Mouse (Mus musculus) MN1 (cell line): ENCODE data around the gene Optc.

Experiments used
- DNase-seq: peaks from one replicate; pipeline ENCODE4 v3.0.0-alpha.2; 2016; ENCODE audit warnings: low spot score

Gene Optc

DNA sequence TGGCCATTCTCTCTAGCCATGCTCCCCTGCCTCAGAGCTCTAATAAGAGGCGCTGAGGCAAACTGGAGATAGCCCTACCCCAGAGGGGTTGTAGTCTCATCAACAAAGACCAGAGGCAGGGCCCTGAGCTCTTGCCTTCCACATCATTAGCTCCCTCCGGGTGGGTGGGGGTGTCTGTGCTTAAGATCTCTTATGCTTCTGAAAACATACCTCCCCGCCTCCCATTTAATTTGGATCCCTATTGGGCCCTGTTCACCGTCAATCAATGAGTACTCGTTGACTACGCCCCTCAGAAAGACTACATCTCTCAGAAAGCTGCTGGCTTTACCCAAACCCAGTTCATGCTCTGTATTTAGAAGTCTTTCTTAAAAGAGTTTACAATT, 10.3 kb upstream of the Optc start:
- no peak for DNase-seq

DNA sequence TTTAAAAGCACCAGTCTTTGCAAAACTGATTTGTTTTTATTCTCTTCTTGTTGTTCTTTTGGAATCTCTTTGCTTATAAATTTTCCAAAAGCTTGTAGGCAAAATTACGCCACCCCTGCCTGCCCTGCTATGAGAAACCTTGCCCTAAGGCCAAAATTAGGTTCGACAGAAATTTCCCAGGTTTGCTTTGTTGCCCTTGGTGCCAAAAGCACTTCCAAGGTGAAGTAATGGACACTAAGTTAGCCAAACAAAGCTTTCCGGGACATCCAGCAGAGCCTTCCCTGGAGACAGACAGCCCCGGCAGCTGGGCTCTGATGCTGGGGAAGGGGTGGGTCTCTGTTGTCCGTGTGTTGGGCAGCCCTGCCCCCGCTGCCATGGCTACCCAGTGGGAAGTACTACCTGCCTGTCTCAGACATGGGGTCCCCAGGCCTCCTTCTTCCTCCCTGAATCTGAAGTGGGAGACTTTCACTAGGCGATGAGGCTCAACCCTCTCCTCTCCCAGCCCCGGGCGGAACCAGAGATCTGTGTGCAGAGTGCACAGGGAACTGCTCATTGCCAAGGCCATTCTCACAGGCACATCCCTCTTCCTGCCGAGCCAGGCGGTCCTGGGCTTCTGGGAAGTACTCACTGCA, 9.8 kb upstream of the Optc start:
- no peak for DNase-seq

DNA sequence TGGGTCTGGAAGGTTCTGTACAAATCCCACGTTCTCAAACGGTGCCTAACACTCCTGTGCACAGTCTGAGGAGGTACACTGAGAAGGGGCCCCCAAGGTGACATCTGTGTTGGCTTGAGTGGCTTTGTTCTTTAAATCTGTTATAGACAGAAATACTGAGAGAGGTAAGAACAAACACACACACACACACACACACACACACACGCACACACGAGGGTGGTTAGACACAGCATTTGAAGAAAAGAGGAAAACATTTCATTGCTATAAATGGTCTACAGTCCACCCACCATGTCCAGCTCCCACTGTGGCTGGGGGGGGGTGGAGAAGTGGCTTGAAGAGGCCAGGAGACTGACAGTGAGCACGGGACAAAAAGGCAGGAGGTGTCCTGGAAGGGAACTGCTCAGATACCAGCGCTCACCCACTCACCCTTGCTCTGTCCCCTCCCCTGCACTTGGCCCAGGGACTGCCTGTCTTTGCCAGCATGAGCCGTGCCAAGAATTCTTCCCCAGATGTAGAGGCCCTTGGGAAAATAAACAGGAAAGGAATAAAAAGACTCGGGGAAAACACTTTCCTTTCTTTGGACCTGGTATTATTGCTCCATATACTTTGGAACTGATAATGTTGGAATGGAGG, 8.0 kb upstream of the Optc start:
- peak; percentile 70 for DNase-seq

DNA sequence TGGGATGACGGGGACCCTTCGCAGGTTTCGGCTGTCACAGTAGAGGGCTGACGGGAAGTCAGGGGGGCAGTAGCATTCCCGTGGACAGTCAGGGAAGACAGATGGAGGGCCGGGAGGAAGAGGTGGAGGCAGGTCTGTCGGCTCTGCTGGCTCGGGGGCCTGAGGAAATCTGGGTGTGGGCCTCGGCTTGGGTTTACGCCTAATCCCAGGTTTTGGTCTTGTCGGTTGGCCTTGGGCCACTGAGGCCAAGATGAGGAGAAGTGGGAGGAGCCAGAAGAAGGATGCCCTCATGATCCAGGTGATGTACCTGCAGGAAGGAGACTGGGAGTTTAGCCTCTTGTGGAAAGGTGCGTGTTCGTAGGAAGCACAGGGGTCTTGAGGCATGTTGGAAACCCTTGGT, 7.3 kb upstream of the Optc start:
- DNase-seq = no peak

DNA sequence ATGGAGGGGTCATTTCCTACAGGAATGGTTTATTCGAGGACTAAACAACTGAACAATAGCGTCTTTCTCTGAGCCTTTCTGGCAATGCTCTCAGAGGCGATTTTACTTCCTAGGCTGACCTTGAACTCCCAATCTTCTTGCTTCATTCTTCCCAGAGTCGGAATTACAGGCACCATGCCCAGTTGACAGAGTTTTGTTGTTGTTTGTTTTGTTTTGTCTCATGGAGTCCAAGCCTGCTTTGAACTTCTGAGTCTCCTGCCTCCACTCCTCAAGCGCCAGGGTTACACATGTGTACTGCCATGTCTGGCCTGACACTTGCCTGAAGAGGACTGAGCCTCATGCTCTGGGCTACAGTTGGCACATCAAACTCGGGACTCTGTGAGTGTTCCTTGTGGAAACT, 5.2 kb upstream of the Optc start:
- DNase-seq = no peak

DNA sequence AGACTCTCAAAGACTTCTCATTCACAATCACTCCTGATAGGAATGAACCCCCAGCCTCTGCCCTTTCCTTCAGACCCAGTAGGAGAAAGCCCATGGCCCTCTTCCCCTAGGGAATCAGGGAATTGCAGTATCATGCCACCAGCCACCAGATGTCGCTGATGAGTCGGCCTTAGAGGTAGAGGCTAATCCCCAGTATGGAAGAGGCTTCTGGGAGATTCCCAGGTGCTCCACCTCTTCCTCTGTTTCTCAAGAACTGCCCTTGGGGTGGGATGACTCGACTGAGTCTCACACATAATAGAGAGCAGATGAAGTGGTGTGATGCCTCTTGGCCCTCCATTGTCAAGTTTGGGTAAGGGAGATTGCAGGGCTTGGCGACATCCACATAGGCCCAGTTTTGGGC, 3.7 kb upstream of the Optc start:
- peak; percentile 82 for DNase-seq

DNA sequence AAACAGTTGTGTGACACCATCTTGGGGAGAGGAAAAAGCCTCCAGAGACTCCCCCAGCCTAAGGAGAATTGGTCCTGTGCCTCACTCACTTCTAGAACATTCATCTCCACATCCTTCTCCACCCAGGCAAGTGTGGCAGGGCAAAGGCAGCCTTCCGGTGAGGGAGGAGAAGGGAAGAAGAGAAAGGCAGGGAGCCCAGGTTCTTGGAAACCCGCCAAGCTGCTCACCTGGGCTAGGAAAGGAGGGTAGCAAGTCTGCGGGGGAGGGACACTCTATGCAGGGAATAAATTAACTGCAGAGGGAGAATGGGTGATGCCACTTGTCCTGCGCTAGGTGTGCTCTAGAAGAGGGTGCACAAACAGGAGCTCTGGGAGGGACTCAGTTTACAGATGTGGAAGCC, 3.2 kb upstream of the Optc start:
- DNase-seq = no peak

DNA sequence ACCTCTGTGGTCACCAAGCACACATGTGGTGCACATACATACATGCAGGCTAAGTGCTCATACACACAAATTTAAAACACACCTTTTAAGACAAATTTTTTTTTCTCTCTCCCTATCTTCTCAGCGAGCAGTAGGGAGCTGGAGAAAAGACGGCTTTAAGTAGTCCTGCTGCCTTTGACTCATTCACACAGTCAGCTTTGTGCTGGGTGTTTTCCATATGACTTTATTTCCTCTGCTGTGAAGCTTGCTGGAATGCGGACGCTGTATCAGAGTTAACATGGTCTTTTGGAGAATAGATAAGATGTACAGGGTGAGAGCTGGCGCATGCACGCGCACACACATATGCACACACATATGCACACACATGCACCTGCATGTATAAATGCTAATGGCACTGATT, 2.3 kb upstream of the Optc start:
- DNase-seq = no peak

DNA sequence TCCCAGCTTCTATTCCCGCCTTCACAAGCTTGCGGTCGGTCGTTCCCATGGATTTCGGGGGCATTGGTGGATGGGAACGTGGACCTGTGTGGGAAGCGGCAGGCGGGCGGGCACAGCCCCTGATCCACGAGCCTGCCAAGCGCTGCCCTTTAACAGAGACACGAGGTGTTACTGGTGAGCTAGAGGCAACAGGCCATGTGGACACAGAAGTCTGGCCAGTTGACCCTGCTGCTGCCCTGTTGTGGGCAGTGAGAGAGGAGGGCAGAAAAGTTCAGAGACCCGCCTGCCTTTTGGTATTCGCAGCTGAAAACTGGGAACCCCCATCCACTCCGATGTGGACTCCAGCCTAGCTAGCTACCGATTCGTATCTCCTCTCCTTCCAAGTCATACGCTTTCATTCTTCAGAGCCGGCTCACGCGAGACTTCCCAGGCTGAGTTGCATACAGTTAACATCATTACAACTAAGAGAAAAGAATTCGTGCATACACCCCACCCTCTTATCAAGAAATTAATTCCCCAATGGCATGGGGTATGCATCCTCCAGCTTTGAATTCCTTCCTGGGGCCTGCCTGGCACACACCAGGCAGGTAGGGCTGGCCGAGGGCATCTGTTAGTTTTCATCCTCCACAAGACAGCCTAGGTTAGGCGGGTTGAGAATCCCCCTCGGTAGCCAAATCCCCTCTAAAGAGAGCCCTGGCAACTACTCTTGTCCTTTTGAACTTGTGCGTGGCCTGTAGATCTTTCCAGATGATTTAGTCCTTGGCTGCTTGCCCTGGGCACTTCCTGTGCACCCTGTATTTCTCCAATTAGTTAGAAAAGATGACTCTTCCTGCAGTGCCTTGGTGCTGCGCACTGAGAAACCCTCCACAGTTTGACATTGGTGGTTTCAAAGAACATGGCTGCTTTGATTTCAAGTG, 1.1 kb upstream of the Optc start:
- peak; percentile 88 for DNase-seq

DNA sequence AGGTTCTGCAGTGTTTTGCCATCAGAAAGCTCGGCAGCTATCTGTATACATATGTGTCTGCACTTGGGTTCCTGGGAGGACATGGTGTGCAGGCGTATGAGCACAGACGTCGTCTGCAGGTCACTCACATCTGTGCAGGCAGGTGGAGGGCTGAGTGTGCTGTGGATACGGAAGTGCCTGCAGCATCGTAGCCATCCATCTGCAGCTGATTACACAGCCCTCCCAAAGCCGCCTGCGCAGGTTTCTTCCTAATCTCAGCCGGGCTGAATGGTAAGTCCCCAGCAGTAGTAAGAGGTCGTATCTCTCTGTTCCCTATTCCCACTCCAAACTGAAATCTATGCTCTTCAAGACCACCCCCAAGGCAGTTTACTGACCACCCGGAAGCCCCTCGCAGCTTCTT, 1.4 kb downstream of the Optc start:
- no peak for DNase-seq

DNA sequence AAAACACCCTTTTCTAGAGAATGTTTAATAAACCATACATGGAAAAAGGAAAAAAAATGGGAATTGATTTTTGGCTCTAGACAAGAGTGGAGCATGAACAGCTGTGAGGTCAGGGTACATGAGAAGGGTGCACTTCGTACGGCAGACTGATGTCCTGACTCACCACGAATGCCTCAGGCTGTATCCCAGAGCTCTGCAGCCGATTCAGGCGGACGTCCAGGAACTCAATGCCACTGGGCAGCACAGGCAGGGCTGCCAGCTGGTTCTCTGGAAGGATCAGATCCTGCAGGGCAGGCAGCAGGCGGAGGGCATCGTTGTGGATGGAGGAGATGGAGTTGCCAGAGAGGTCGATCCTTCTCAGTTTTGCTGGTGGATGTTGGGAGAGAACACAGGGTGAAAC, 7.0 kb downstream of the Optc start:
- no peak for DNase-seq

DNA sequence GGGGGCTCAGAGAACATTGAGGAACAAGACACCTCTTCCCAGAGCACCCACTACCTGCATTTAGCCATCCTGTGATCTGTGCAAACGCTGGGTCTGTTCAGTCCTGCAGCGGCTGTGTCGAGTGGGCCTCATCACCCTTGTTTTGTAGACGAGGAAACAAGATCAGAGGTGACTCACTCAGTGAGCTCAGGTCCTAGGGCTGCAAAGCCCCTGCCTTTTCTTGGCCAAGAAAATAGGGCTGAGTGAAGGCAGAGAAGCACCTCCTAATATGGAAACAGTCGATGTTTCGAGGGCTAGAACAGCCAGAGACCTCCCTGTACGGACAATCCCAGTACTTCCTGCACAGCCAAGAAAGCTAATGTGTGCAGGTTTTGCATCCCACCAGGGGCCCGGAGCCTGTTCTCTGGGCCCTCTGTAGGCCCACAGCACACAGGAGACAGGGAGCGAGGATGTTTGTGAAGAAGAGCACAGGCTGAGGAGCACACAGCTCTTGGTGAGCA, 8.7 kb downstream of the Optc start:
- DNase-seq = no peak

DNA sequence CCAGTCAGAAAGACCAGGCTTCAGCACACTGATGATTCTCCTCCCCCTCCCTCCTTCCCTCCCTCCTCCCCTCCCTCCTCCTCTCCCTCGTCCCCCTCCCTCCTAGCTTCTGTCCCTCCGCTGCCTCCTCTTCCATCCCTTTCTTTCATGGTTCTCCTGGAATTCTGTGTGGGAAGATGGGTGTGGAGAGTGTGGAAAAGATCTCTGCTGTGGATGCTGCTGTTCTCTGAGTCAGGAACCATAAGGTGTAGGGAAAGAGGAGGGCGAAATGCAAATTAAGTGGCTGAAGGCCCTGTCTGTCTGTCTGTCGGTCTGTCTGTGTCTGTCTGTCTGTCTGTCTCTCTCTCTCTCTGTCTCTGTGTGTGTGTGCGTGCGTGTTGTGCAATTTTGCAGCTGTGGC, 10.5 kb downstream of the Optc start:
- no peak for DNase-seq

DNA sequence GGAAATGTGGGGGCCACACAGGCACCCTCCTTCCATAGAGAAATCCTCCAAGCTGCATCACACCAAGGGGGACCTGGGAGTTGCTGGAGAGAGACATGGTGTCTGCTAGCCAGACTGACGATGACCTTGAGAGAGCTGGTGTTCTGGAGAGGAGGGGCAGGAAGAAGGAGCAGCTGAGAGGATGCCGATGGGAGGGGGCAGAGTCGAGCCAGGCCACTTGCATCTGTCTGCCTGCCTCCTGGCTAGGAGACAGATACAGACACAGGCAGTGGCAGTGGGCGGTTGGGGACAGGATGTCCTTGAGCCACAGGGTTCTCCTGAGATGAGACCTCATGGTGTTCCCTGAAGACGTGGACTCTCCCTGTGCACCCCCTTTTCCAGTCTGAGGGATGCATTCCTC, 16.3 kb downstream of the Optc start:
- DNase-seq = no peak

DNA sequence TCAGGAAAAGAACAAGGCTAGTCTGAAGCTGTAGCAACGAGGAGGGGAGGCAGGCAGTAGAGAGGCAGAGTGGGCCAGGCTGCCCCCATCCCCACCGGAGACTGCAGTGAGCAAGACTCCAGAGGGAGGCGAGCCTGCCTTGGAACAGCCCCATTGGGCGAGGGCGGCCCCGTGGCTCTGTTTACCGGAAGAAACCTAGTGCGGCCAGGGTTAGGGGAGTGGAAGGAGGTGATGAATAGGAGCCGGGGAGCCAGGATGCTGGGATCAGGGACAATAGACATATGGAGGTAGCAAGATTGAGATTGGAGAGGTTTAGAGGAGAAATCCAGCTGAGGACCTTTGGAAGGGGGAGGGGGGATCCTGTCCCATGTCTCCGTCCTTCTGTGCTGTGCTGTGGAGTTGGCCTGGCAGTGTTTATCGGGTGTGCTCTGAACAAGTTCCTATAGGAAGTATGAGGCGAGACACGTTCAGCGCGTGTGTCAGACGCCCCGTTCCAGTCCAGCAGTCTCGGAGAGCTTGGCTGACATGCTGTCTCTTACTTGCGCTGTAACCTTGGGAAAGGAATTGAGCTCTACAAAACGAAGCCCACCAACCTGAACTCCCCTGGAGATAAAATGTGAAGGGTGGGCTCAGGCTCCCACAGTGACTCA, 17.7 kb downstream of the Optc start:
- no peak for DNase-seq

DNA sequence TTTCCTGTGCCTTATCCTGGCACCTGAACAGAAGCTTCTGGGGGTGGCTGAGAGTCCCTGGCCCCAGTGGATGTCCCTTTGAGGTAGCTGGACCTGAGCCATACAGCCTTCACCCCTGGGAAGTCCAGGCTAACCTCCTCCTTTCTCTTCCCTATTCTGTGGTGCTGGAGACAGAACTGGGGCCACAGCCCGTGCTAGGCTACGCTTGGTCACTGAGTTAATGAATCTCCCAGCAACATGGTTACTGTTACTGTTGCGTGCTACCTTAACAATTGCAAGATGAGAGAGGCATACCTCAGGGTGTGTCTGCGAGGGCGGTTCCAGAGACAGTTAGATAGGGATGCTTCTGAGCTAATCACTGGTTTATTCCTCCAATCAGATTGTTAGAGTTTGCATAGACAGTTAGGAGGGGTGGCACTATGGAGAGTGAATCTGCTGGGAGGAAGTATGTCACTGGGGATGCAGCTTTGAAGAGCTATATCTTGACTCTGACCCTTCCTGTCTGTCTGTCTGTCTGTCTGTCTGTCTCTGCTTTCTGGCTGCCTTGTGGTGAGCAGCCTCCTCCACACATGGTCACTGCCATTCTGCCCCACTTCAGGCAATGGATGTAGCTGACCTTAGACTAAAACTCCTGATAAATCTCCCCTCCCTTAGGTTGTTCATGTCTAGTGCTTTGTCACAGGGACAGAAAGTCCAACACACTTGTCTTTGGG, 20.1 kb downstream of the Optc start:
- no peak for DNase-seq

DNA sequence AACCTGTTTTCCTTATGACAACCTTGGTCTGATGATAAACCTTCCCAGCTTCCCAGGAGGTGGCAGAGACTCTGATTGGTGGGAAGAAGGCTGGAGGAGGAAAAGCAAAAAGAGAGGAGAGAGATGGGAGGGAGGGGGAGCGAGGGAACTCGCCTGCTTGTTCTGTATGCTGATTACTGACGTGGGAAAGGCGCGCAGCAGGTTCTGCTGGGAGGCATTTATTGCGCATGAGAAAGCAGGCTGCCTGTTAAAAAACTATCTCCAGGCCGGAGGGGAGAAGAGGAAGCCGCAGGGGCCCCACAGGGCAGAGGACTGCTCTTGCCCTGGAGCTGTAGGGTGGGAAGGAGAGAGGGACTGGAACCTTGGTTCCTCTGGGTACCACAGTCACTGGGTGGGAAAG, 20.8 kb downstream of the Optc start:
- DNase-seq = no peak

DNA sequence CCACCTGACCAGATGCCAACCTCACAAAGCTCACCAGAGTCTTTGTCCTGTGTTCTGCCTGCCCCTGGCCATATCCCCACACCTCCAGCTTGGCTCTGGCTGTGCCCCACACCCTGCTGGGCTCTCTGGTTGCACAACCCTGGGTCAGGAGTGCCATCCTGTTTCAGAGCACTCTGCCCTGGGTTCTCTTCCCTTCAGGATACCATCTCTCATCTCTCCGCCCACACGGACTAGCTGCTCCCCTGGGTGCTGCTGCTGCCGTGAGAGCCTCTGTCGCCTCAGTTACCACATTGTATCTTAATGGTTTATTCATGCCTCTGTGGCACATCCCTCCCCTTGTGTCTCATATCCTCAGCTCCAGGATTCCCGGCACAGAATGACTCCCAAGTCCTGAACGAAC, 21.4 kb downstream of the Optc start:
- DNase-seq = no peak

DNA sequence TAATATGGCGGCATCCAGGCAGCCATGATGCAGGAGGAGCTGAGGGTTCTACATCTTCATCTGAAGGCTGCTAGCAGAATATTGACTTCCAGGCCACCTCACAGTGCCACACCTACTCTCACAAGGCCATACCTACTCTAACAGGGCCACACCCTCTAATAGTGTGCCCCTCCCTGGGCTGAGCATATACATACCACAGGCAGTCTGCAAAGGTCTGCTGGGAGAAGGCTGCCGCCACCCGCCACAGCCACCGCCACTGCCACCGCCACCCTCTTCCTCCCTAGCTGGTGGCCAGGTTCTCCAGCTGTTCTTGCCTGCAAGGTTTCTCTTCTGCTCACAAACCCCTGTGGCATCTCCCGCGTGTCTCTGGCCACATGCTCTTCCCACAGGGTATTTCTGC, 22.0 kb downstream of the Optc start:
- DNase-seq = no peak

DNA sequence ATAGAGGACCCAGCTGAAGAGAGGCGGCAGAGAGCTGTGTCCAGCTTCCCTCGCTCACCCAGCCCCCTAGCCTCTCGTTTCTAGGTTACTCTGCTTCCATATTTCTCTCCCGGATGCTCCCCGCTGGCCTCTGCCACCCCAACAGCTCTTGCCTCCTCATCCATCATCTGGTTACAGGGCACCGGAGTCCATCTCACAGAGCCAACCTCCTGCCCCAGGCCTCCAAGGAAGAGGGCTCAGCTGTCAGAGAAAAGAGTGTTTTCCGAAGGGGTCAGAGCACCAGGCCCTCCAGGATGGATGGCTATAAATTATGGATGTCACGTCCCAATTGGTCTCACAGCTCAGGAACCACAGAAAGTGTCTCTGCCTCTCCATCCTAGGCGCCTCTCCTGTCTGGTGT, 23.1 kb downstream of the Optc start:
- DNase-seq = no peak

DNA sequence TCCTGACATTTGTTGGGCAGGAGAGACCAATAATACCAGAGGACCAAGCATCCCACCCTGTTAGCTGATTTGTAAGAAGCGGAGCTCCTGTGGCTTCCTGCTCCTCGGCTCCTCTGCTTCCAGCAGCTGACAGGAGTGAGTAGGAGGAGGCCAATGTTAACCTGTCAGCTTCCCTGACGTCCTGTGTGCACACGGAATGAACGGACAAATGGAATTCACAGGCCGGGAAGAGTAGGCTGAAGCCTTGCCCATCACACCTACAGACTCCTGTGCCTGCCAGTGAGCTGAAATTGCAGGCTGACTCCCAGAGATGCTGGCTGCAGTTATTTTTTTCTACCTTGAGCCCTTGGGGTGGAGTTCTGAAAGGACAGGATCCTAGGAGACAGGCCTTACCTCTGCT, 23.7 kb downstream of the Optc start:
- DNase-seq = no peak
